Mouse (Mus musculus) kidney, postnatal 0 days (tissue): ENCODE measurements around the gene Zfyve16. TPM values are rescaled to one million over a fixed set of nuclear protein-coding genes. Genes with fewer than 3 reads are reported as not detected.

Source experiments
- ATAC-seq: fragments of 200-750 bp; cut with Nextera tagmentation; replicated peaks from 2 replicates; pipeline ENCODE4 v1.8.0; 2017; ENCODE audit warnings: low read depth, moderate number of reproducible peaks, moderate TSS enrichment, moderate library complexity; ENCODE audit not compliant: low FRiP score
- DNase-seq: peaks from one replicate; pipeline ENCODE4 v3.0.0-alpha.2; 2016; ENCODE audit warnings: low spot score
- H3K27ac ChIP-seq: fragments of 300-500 bp; sonication (generic); 2 replicates; pipeline ENCODE4 v1.5.1; 2014; ENCODE audit warnings: mild to moderate bottlenecking
- H3K27me3 ChIP-seq: fragments of 300-500 bp; sonication (generic); 2 replicates; pipeline ENCODE4 v1.6.1; 2014; ENCODE audit warnings: low read length, mixed read lengths; ENCODE audit not compliant: insufficient read depth
- H3K36me3 ChIP-seq: fragments of 300-500 bp; sonication (generic); 2 replicates; pipeline ENCODE4 v1.6.1; 2014; ENCODE audit warnings: low read length, mixed read lengths; ENCODE audit not compliant: insufficient read depth
- H3K4me1 ChIP-seq: fragments of 300-500 bp; sonication (generic); replicated peaks from 2 replicates; pipeline ENCODE4 v1.6.1; 2014; ENCODE audit warnings: antibody characterized with exemption, low read length, mixed read lengths; ENCODE audit not compliant: insufficient read depth
- H3K4me2 ChIP-seq: fragments of 300-500 bp; sonication (generic); 2 replicates; pipeline ENCODE4 v1.6.1; 2014; ENCODE audit warnings: mild to moderate bottlenecking, low read length, moderate library complexity, mixed read lengths
- H3K4me3 ChIP-seq: fragments of 300-500 bp; sonication (generic); replicated peaks from 2 replicates; pipeline ENCODE4 v1.5.1; 2014; ENCODE audit warnings: low read depth, low read length
- H3K9ac ChIP-seq: fragments of 300-500 bp; sonication (generic); 2 replicates; pipeline ENCODE4 v1.6.1; 2014; ENCODE audit warnings: low read depth, low read length
- H3K9me3 ChIP-seq: fragments of 300-500 bp; sonication (generic); replicated peaks from 2 replicates; pipeline ENCODE4 v1.6.1; 2016; ENCODE audit warnings: low read length, inconsistent platforms, mixed read lengths
- CTCF ChIP-seq: IDR thresholded peaks from 2 replicates; pipeline ENCODE4 v1.5.1; 2016; ENCODE audit warnings: antibody characterized with exemption, low read depth, mild to moderate bottlenecking, moderate library complexity
- WGBS: fragments of 180-500 bp; shearing (Covaris S2); extraction: QIAGEN DNeasy Blood & Tissue Kit; methylation state at CpG from one replicate; pipeline ENCODE4 v1.1.7; 2014; 5-methylcytosine and 5-hydroxymethylcytosine counted together
- polyA plus RNA-seq: library from polyadenylated mRNA; unstranded; fragments of >200 nt; fragmentation: Nextera tagmentation; extraction: Ambion mirVana; gene quantifications from 2 replicates; pipeline ENCODE4 v1.2.1, GENCODE M21; 2015

Zfyve16 gene
- polyA plus RNA-seq, 1 experiment from 2014 or later = 9.2 TPM

- Histone ChIP-seq H3K36me3 (no peaks in the 10 kb centered on the region), H3K4me1 (no peaks in the 10 kb centered on the region), H3K27me3 (no peaks in the 10 kb centered on the region), H3K9ac (no peak overlapping the region), H3K9me3 (no peaks in the 10 kb centered on the region), H3K4me3 (peak overlapping the region; percentile 43), H3K4me2 (peak overlapping the region; percentile 63), H3K27ac (no peak overlapping the region)
- DNase-seq = peak; percentile 82
- peak; percentile 86 for TF ChIP-seq CTCF
- 9% methylated on average over 3 of the region's 3 CpGs for WGBS
- ATAC-seq = peak; percentile 79
Observed at GRCm38 (mm10) chr13:92483348-92483747, 47.3 kb downstream of the Zfyve16 start.

- no peak overlapping the region for H3K9ac ChIP-seq
- no peaks in the 10 kb centered on the region for H3K9me3 ChIP-seq
- no peak for ATAC-seq
- H3K4me3 ChIP-seq = no peak overlapping the region
- no peaks in the 10 kb centered on the region for H3K27me3 ChIP-seq
- 71% methylated on average over 2 of the region's 2 CpGs for WGBS
- DNase-seq = no peak
- no peak overlapping the region for H3K4me2 ChIP-seq
- H3K27ac ChIP-seq = no peak overlapping the region
- TF ChIP-seq CTCF = no peak
- no peaks in the 10 kb centered on the region for H3K4me1 ChIP-seq
- no peaks in the 10 kb centered on the region for H3K36me3 ChIP-seq
Observed at GRCm38 (mm10) chr13:92470151-92470550, 60.5 kb downstream of the Zfyve16 start.

GRCm38 (mm10) chr13:92469381-92469780, 61.3 kb downstream of the Zfyve16 start:
- TF ChIP-seq CTCF = no peak
- 50% methylated on average over 2 of the region's 2 CpGs for WGBS
- ATAC-seq = no peak; the same call in 1 of the 2 replicates

GRCm38 (mm10) chr13:92467891-92468290, 62.8 kb downstream of the Zfyve16 start:
- Histone ChIP-seq H3K36me3 (no peaks in the 10 kb centered on the region), H3K4me2 (no peak overlapping the region), H3K27ac (no peak overlapping the region), H3K9me3 (no peaks in the 10 kb centered on the region), H3K4me1 (no peaks in the 10 kb centered on the region), H3K27me3 (no peaks in the 10 kb centered on the region), H3K9ac (no peak overlapping the region), H3K4me3 (no peak overlapping the region)
- DNase-seq (no peak), ATAC-seq (no peak)
- 74% methylated on average over 9 of the region's 9 CpGs for WGBS
- peak; percentile 22; the same call in 1 of the 2 replicates for TF ChIP-seq CTCF

More at GRCm38 (mm10) chr13:92469381-92469780, 61.3 kb downstream of the Zfyve16 start:
- Histone ChIP-seq H3K4me3 (no peak overlapping the region), H3K36me3 (no peaks in the 10 kb centered on the region), H3K9me3 (no peaks in the 10 kb centered on the region), H3K9ac (no peak overlapping the region), H3K4me1 (no peaks in the 10 kb centered on the region), H3K27ac (peak overlapping the region; percentile 36; the same call in 1 of the 2 replicates), H3K4me2 (no peak overlapping the region), H3K27me3 (no peaks in the 10 kb centered on the region)
- DNase-seq = no peak

- Histone ChIP-seq H3K9ac (no peak overlapping the region), H3K27ac (no peak overlapping the region), H3K27me3 (no peaks in the 10 kb centered on the region), H3K4me2 (no peak overlapping the region), H3K4me1 (no peaks in the 10 kb centered on the region), H3K9me3 (no peaks in the 10 kb centered on the region), H3K36me3 (no peaks in the 10 kb centered on the region), H3K4me3 (no peak overlapping the region)
- ATAC-seq (no peak), DNase-seq (no peak)
- TF ChIP-seq CTCF = no peak
- 69% methylated on average over 3 of the region's 3 CpGs for WGBS
Observed at GRCm38 (mm10) chr13:92464698-92465097, 66.0 kb downstream of the Zfyve16 start.

- H3K4me3 ChIP-seq = no peak overlapping the region
- H3K9ac ChIP-seq = no peak overlapping the region
- TF ChIP-seq CTCF = no peak
- H3K27ac ChIP-seq = no peak overlapping the region
- ATAC-seq (no peak), DNase-seq (no peak)
- H3K4me1 ChIP-seq = no peaks in the 10 kb centered on the region
- no peaks in the 10 kb centered on the region for H3K36me3 ChIP-seq
- 91% methylated on average over 7 of the region's 7 CpGs for WGBS
- no peak overlapping the region for H3K4me2 ChIP-seq
- H3K9me3 ChIP-seq = no peaks in the 10 kb centered on the region
- no peaks in the 10 kb centered on the region for H3K27me3 ChIP-seq
Observed at GRCm38 (mm10) chr13:92446872-92447271, 83.8 kb downstream of the Zfyve16 start.

- DNase-seq (no peak), ATAC-seq (no peak)
- Histone ChIP-seq H3K36me3 (no peaks in the 10 kb centered on the region), H3K9me3 (no peaks in the 10 kb centered on the region), H3K27ac (no peak overlapping the region), H3K9ac (no peak overlapping the region), H3K4me2 (no peak overlapping the region), H3K4me1 (no peaks in the 10 kb centered on the region), H3K4me3 (no peak overlapping the region), H3K27me3 (no peaks in the 10 kb centered on the region)
- WGBS = 79% methylated on average over 13 of the region's 13 CpGs
- TF ChIP-seq CTCF = no peak
Observed at GRCm38 (mm10) chr13:92440286-92440685, 90.4 kb downstream of the Zfyve16 start.
